Mouse (Mus musculus) midbrain, postnatal 0 days (tissue): Measurements from ENCODE around the gene Lhx4. TPM values are rescaled to one million over a fixed set of nuclear protein-coding genes. Genes with fewer than 3 reads are reported as not detected.

ENCODE experiments used
- ATAC-seq: fragments of 200-750 bp; cut with Nextera tagmentation; 2 replicates; pipeline ENCODE4 v1.8.0; 2017; ENCODE audit warnings: moderate number of reproducible peaks, mild to moderate bottlenecking, moderate TSS enrichment, moderate library complexity; ENCODE audit not compliant: low FRiP score
- DNase-seq: peaks from one replicate; pipeline ENCODE4 v3.0.0-alpha.2; 2015; ENCODE audit warnings: low spot score
- H3K27ac ChIP-seq: fragments of 300-500 bp; sonication (generic); 2 replicates; pipeline ENCODE4 v1.5.1; 2014; ENCODE audit warnings: low read depth, mild to moderate bottlenecking, low read length, mixed read lengths
- H3K27me3 ChIP-seq: fragments of 300-500 bp; sonication (generic); 2 replicates; pipeline ENCODE4 v1.6.1; 2014; ENCODE audit warnings: low read length, control low read depth, mixed read lengths; ENCODE audit not compliant: insufficient read depth
- H3K36me3 ChIP-seq: fragments of 300-500 bp; sonication (generic); 2 replicates; pipeline ENCODE4 v1.6.1; 2014; ENCODE audit warnings: low read length, control low read depth, mixed read lengths; ENCODE audit not compliant: insufficient read depth
- H3K4me1 ChIP-seq: fragments of 300-500 bp; sonication (generic); 2 replicates; pipeline ENCODE4 v1.6.1; 2014; ENCODE audit warnings: mild to moderate bottlenecking, control low read depth, antibody characterized with exemption, low read length, mixed read lengths; ENCODE audit not compliant: insufficient read depth
- H3K4me2 ChIP-seq: fragments of 300-500 bp; sonication (generic); 2 replicates; pipeline ENCODE4 v1.6.1; 2014; ENCODE audit warnings: low read depth, mild to moderate bottlenecking, low read length, mixed read lengths; ENCODE audit not compliant: poor library complexity, severe bottlenecking
- H3K4me3 ChIP-seq: fragments of 300-500 bp; sonication (generic); 2 replicates; pipeline ENCODE4 v1.5.1; 2014; ENCODE audit warnings: low read depth, mild to moderate bottlenecking, low read length, moderate library complexity
- H3K9ac ChIP-seq: fragments of 300-500 bp; sonication (generic); replicated peaks from 2 replicates; pipeline ENCODE4 v1.6.1; 2014; ENCODE audit warnings: mild to moderate bottlenecking, low read length, moderate library complexity, mixed read lengths; ENCODE audit not compliant: poor library complexity, severe bottlenecking
- H3K9me3 ChIP-seq: fragments of 300-500 bp; sonication (generic); 2 replicates; pipeline ENCODE4 v1.6.1; 2016; ENCODE audit warnings: low read length, control low read depth
- CTCF ChIP-seq: IDR thresholded peaks from 2 replicates; pipeline ENCODE4 v1.5.1; 2016; ENCODE audit warnings: antibody characterized with exemption, mild to moderate bottlenecking
- WGBS: fragments of 180-500 bp; shearing (Covaris S2); extraction: QIAGEN DNeasy Blood & Tissue Kit; methylation state at CpG from one replicate; pipeline ENCODE4 v1.1.7; 2014; 5-methylcytosine and 5-hydroxymethylcytosine counted together
- polyA plus RNA-seq: library from polyadenylated mRNA; unstranded; fragments of >200 nt; fragmentation: Nextera tagmentation; extraction: Ambion mirVana; gene quantifications from 2 replicates; pipeline ENCODE4 v1.2.1, GENCODE M21; 2015
- total RNA-seq: library from RNA; depleted of rRNA; stranded (reverse); fragments of >200 nt; gene quantifications from 2 replicates; pipeline ENCODE4 v1.2.3, GENCODE M21; 2014; rRNA removed

The Lhx4 gene
- total RNA-seq (1.5 and 2.7 TPM in 2 replicates), polyA plus RNA-seq (0.99 and 1.1 TPM in 2 replicates)

- 67% methylated on average over 6 of the region's 6 CpGs for WGBS
- DNase-seq (no peak), ATAC-seq (no peak)
- H3K4me1 ChIP-seq = no peaks in the 10 kb centered on the region
- no peaks in the 10 kb centered on the region for H3K36me3 ChIP-seq
- no peak for TF ChIP-seq CTCF
- no peak within 1 kb of the TSS for H3K9ac ChIP-seq
- no peak within 1 kb of the TSS for H3K27ac ChIP-seq
- H3K4me2 ChIP-seq = no peak within 1 kb of the TSS
- peaks cover 78% of the 10 kb centered on the region for H3K27me3 ChIP-seq
- no peaks in the 10 kb centered on the region for H3K9me3 ChIP-seq
- no peak within 1 kb of the TSS for H3K4me3 ChIP-seq
Observed at GRCm38 (mm10) chr1:155751484-155752255, at the start of gene Lhx4. Gene Lhx4 (minus strand): TSS chr1:155751684.

DNA sequence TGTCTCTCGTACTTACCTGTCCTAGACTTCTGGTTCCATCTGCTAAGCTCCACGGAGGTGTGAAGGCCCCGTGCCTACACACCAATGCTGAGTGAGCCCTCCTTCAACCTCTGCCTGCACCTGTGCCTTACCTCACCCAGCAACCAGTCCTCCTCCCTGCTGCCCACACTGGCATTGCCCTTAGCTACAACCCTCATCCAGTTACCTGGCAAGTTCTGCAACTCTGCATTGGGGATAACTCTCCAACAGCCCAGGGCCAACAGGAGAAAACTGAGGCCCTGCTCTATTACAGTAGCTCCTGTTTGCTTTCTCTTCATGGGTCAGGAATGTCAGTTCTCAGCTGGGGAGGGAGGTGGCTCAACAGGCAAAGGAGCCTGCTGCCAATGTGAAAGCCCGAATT is 46.5 kb upstream of the Lhx4 start:
- no peak overlapping the region for H3K27ac ChIP-seq
- WGBS = 96% methylated on average over 4 of the region's 4 CpGs
- no peak for DNase-seq
- H3K36me3 ChIP-seq = peaks cover 33% of the 10 kb centered on the region
- no peak for TF ChIP-seq CTCF
- H3K4me1 ChIP-seq = no peaks in the 10 kb centered on the region
- no peak overlapping the region for H3K9ac ChIP-seq
- no peak overlapping the region for H3K4me3 ChIP-seq
- no peak overlapping the region for H3K4me2 ChIP-seq
- no peaks in the 10 kb centered on the region for H3K27me3 ChIP-seq
- no peaks in the 10 kb centered on the region for H3K9me3 ChIP-seq
- no peak for ATAC-seq

- H3K9ac ChIP-seq = no peak overlapping the region
- DNase-seq (peak; percentile 15), ATAC-seq (no peak)
- no peaks in the 10 kb centered on the region for H3K27me3 ChIP-seq
- H3K4me1 ChIP-seq = no peaks in the 10 kb centered on the region
- WGBS = 67% methylated on average over 4 of the region's 4 CpGs
- no peak overlapping the region for H3K27ac ChIP-seq
- no peak overlapping the region for H3K4me3 ChIP-seq
- no peak overlapping the region for H3K4me2 ChIP-seq
- TF ChIP-seq CTCF = no peak
- no peaks in the 10 kb centered on the region for H3K9me3 ChIP-seq
- peaks cover 32% of the 10 kb centered on the region for H3K36me3 ChIP-seq
Observed at GRCm38 (mm10) chr1:155797425-155797824, 45.9 kb upstream of the Lhx4 start.

- Histone ChIP-seq H3K9ac (no peak overlapping the region), H3K36me3 (peaks cover 34% of the 10 kb centered on the region), H3K9me3 (no peaks in the 10 kb centered on the region), H3K27ac (no peak overlapping the region), H3K27me3 (no peaks in the 10 kb centered on the region), H3K4me3 (no peak overlapping the region), H3K4me1 (no peaks in the 10 kb centered on the region), H3K4me2 (no peak overlapping the region)
- WGBS = 78% methylated on average over 11 of the region's 11 CpGs
- ATAC-seq = no peak
- no peak for TF ChIP-seq CTCF
- no peak for DNase-seq
Observed at GRCm38 (mm10) chr1:155796757-155797405, 45.4 kb upstream of the Lhx4 start.

DNA sequence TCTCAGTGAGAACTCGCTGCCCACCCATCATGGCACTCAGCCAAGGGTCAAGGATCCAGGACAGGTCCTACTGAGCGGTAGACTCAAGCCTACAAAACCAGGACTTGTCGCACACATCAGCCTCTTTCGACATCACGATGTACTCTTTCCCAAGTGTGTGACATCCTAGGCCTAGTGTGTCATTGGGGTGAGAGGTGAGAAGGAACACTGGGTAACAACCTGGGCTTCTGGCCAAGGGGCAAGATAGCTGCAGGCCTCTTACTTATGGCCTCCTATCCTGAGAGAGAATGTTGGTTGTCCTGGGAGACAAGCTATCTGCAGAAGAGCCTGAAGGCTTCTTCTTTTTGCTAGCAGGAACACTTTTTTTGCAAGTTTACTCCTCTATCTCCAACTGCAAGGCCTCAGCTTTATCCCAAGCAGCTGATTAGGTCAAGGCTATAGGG is 44.3 kb upstream of the Lhx4 start:
- no peak for TF ChIP-seq CTCF
- no peaks in the 10 kb centered on the region for H3K4me1 ChIP-seq
- no peaks in the 10 kb centered on the region for H3K9me3 ChIP-seq
- no peak for ATAC-seq
- no peak overlapping the region for H3K4me3 ChIP-seq
- no peak overlapping the region for H3K9ac ChIP-seq
- 96% methylated on average over 5 of the region's 5 CpGs for WGBS
- no peak overlapping the region for H3K27ac ChIP-seq
- no peak overlapping the region for H3K4me2 ChIP-seq
- H3K36me3 ChIP-seq = peaks cover 35% of the 10 kb centered on the region
- DNase-seq = no peak
- no peaks in the 10 kb centered on the region for H3K27me3 ChIP-seq

GRCm38 (mm10) chr1:155794855-155795254 is 43.4 kb upstream of the Lhx4 start:
- H3K9ac ChIP-seq = no peak overlapping the region
- ATAC-seq (no peak), DNase-seq (no peak)
- H3K4me2 ChIP-seq = no peak overlapping the region
- H3K27me3 ChIP-seq = no peaks in the 10 kb centered on the region
- no peaks in the 10 kb centered on the region for H3K4me1 ChIP-seq
- TF ChIP-seq CTCF = no peak
- no peak overlapping the region for H3K27ac ChIP-seq
- H3K9me3 ChIP-seq = no peaks in the 10 kb centered on the region
- no peak overlapping the region for H3K4me3 ChIP-seq
- H3K36me3 ChIP-seq = peaks cover 36% of the 10 kb centered on the region
- WGBS = 92% methylated on average over 6 of the region's 6 CpGs
